Comparison of ENCODE assay signal across 8 mouse cellular contexts in genomic region chr2:32625873-32626694, GRCm38 (mm10). TPM values are rescaled to one million over a fixed set of nuclear protein-coding genes. Genes with fewer than 3 reads are reported as not detected.
A peak's percentile ranks its signal among the peaks of the same experiment; 100 is the strongest.
DNase-seq lines count a peak whose midpoint lies in the region; ATAC-seq lines count a peak whose summit lies in the region.

No protein-coding gene starts in this region.

- H3K4me3 ChIP-seq in embryonic facial prominence, embryonic 14.5 days (ENCODE audit: low read depth, low read length): peak overlapping the region; percentile 25; the same call in 1 of the 2 replicates
- H3K4me3 ChIP-seq in heart, embryonic 15.5 days: peak overlapping the region; percentile 47
- peak overlapping the region; percentile 35 for H3K4me3 ChIP-seq in neural tube, embryonic 13.5 days

- DNase-seq in ovary, postnatal 36 days (ENCODE audit: low spot score): peak; percentile 45
- no peak for DNase-seq in ovary, postnatal 14 days (ENCODE audit: low spot score)
- peak; percentile 66 for DNase-seq in embryonic facial prominence, embryonic 14.5 days (ENCODE audit: low spot score)
- peak; percentile 47 to 54 for DNase-seq in layer of hippocampus, postnatal 25 days (ENCODE audit: extremely low spot score in 1 of 2, low spot score in 1 of 2)
- DNase-seq in spleen, postnatal 4 days (ENCODE audit: low spot score in 2 of 2): no peak
- no peak for DNase-seq in ovary, postnatal 10 days (ENCODE audit: low spot score)

- ATAC-seq in embryonic facial prominence, embryonic 14.5 days (ENCODE audit: low read depth): peak; percentile 31; the same call in 1 of the 2 replicates
- peak; percentile 61 for ATAC-seq in heart, embryonic 15.5 days (replicated peaks; ENCODE audit: insufficient number of reproducible peaks, insufficient read depth, low FRiP score, low read depth)
- ATAC-seq in neural tube, embryonic 13.5 days (ENCODE audit: low read depth): 0 out of 2 replicates have a peak, but pooled peaks have one; percentile 1

- no peaks in the 10 kb centered on the region for H3K27me3 ChIP-seq in embryonic facial prominence, embryonic 14.5 days (replicated peaks; ENCODE audit: control insufficient read depth, insufficient read depth, low read length)
- H3K27me3 ChIP-seq in heart, embryonic 15.5 days: no peaks in the 10 kb centered on the region
- no peaks in the 10 kb centered on the region for H3K27me3 ChIP-seq in neural tube, embryonic 13.5 days

- peak overlapping the region; percentile 74 for H3K27ac ChIP-seq in embryonic facial prominence, embryonic 14.5 days (replicated peaks; ENCODE audit: low read depth, low read length)
- H3K27ac ChIP-seq in heart, embryonic 15.5 days: peak overlapping the region; percentile 95
- peak overlapping the region; percentile 91 for H3K27ac ChIP-seq in neural tube, embryonic 13.5 days (replicated peaks)

- peaks cover 21% of the 10 kb centered on the region for H3K4me1 ChIP-seq in embryonic facial prominence, embryonic 14.5 days (ENCODE audit: control insufficient read depth, insufficient read depth, low read length)
- H3K4me1 ChIP-seq in heart, embryonic 15.5 days (replicated peaks): peaks cover 65% of the 10 kb centered on the region
- peaks cover 66% of the 10 kb centered on the region for H3K4me1 ChIP-seq in neural tube, embryonic 13.5 days (replicated peaks)

- peak overlapping the region; percentile 54 for H3K9ac ChIP-seq in embryonic facial prominence, embryonic 14.5 days (ENCODE audit: low read depth, low read length)
- peak overlapping the region; percentile 61 for H3K9ac ChIP-seq in heart, embryonic 15.5 days
- H3K9ac ChIP-seq in neural tube, embryonic 13.5 days: peak overlapping the region; percentile 75

- H3K36me3 ChIP-seq in embryonic facial prominence, embryonic 14.5 days (ENCODE audit: control insufficient read depth, insufficient read depth, low read length): no peaks in the 10 kb centered on the region
- H3K36me3 ChIP-seq in heart, embryonic 15.5 days: no peaks in the 10 kb centered on the region; the same call in 1 of the 2 replicates
- H3K36me3 ChIP-seq in neural tube, embryonic 13.5 days: no peaks in the 10 kb centered on the region

- WGBS in embryonic facial prominence, embryonic 14.5 days: 38% methylated on average over 5 of the region's 5 CpGs
- WGBS in heart, embryonic 15.5 days: 13% methylated on average over 5 of the region's 5 CpGs
- WGBS in neural tube, embryonic 13.5 days: 63% methylated on average over 5 of the region's 5 CpGs

- H3K9me3 ChIP-seq in embryonic facial prominence, embryonic 14.5 days (ENCODE audit: control insufficient read depth, low read length): no peaks in the 10 kb centered on the region
- H3K9me3 ChIP-seq in heart, embryonic 15.5 days (replicated peaks): no peaks in the 10 kb centered on the region
- H3K9me3 ChIP-seq in neural tube, embryonic 13.5 days: no peaks in the 10 kb centered on the region

- H3K4me2 ChIP-seq in embryonic facial prominence, embryonic 14.5 days (ENCODE audit: low read depth, low read length): peak overlapping the region; percentile 53
- peak overlapping the region; percentile 68 for H3K4me2 ChIP-seq in heart, embryonic 15.5 days
- peak overlapping the region; percentile 65 for H3K4me2 ChIP-seq in neural tube, embryonic 13.5 days

RNA-seq across cellular contexts. Expression of gene Ak1, which starts 4.5 kb away (rescaled TPM):
- polyA plus RNA-seq in embryonic facial prominence, embryonic 14.5 days (2014; fragmentation: Nextera tagmentation; extraction: Ambion mirVana): 97.8 and 125 TPM in 2 replicates
- 360 and 390 TPM in 2 replicates for polyA plus RNA-seq in heart, embryonic 15.5 days (2015; fragmentation: Nextera tagmentation; extraction: Ambion mirVana)
- 100 to 1,000 TPM; 127 to 140 TPM for total RNA-seq in layer of hippocampus, postnatal 25 days (2021)
- 74.2 and 75.4 TPM in 2 replicates for polyA plus RNA-seq in neural tube, embryonic 13.5 days (2015; fragmentation: Nextera tagmentation; extraction: Ambion mirVana)

RNA-seq across cellular contexts. Expression of gene Eng, which starts 20.3 kb away (rescaled TPM):
- polyA plus RNA-seq in embryonic facial prominence, embryonic 14.5 days (2014; fragmentation: Nextera tagmentation; extraction: Ambion mirVana): 57.9 and 64.3 TPM in 2 replicates
- polyA plus RNA-seq in heart, embryonic 15.5 days (2015; fragmentation: Nextera tagmentation; extraction: Ambion mirVana): 144 and 163 TPM in 2 replicates
- 10 to 100 TPM; 17.4 to 24.2 TPM for total RNA-seq in layer of hippocampus, postnatal 25 days (2021)
- 28.4 and 31.5 TPM in 2 replicates for polyA plus RNA-seq in neural tube, embryonic 13.5 days (2015; fragmentation: Nextera tagmentation; extraction: Ambion mirVana)

RNA-seq across cellular contexts. Expression of gene St6galnac6, which starts 26.6 kb away (rescaled TPM):
- polyA plus RNA-seq in embryonic facial prominence, embryonic 14.5 days (2014; fragmentation: Nextera tagmentation; extraction: Ambion mirVana): 11.1 and 12.1 TPM in 2 replicates
- 28.5 and 29.0 TPM in 2 replicates for polyA plus RNA-seq in heart, embryonic 15.5 days (2015; fragmentation: Nextera tagmentation; extraction: Ambion mirVana)
- total RNA-seq in layer of hippocampus, postnatal 25 days (2021): 100 to 1,000 TPM; 105 to 124 TPM
- polyA plus RNA-seq in neural tube, embryonic 13.5 days (2015; fragmentation: Nextera tagmentation; extraction: Ambion mirVana): 9.4 and 11.0 TPM in 2 replicates

RNA-seq across cellular contexts. Expression of gene St6galnac4, which starts 39.2 kb away (rescaled TPM):
- 39.4 and 41.0 TPM in 2 replicates for polyA plus RNA-seq in embryonic facial prominence, embryonic 14.5 days (2014; fragmentation: Nextera tagmentation; extraction: Ambion mirVana)
- 33.5 and 38.7 TPM in 2 replicates for polyA plus RNA-seq in heart, embryonic 15.5 days (2015; fragmentation: Nextera tagmentation; extraction: Ambion mirVana)
- total RNA-seq in layer of hippocampus, postnatal 25 days (2021): 10 to 100 TPM; 41.4 to 48.8 TPM
- polyA plus RNA-seq in neural tube, embryonic 13.5 days (2015; fragmentation: Nextera tagmentation; extraction: Ambion mirVana): 25.3 and 25.9 TPM in 2 replicates

RNA-seq across cellular contexts. Expression of gene 9430097D07Rik, which starts 50.6 kb away (rescaled TPM):
- 0.13 and 0.18 TPM in 2 replicates for polyA plus RNA-seq in embryonic facial prominence, embryonic 14.5 days (2014; fragmentation: Nextera tagmentation; extraction: Ambion mirVana)
- 0.08 TPM in 1 of 2 replicates, not detected in the other for polyA plus RNA-seq in heart, embryonic 15.5 days (2015; fragmentation: Nextera tagmentation; extraction: Ambion mirVana)
- total RNA-seq in layer of hippocampus, postnatal 25 days (2021): under 1 TPM in 1 of 2 experiments, not detected in 1; 0.33 TPM
- polyA plus RNA-seq in neural tube, embryonic 13.5 days (2015; fragmentation: Nextera tagmentation; extraction: Ambion mirVana): 0.50 and 0.71 TPM in 2 replicates

Comparison
In these comparisons a context has a peak if more than half of its experiments do, and no peak if none do; other contexts are left out.
1. DNase-seq: peak in ovary, postnatal 36 days (single experiment), embryonic facial prominence, embryonic 14.5 days (single experiment) and layer of hippocampus, postnatal 25 days (2 of 2); none in ovary, postnatal 14 days (single experiment), spleen, postnatal 4 days (0 of 2) and ovary, postnatal 10 days (single experiment).
2. ATAC-seq: peak in every context shown above with its lines; median percentile 61 in heart, embryonic 15.5 days; 31 in embryonic facial prominence, embryonic 14.5 days; 1 in neural tube, embryonic 13.5 days.
3. Peak in every context shown above with its lines, with median percentiles within 50 percentile points of each other: H3K27ac ChIP-seq, H3K4me2 ChIP-seq, H3K4me3 ChIP-seq and H3K9ac ChIP-seq.